Comparison of ENCODE assay signal across 19 mouse cellular contexts in genomic region chr12:40691444-40691843, GRCm38 (mm10).
"Had no signal": no experiment of that assay in that cellular context is flagged by ENCODE, and none has a peak within 500 bp of the region (broad histone marks: within the 10 kb centered on the region; RNA-seq: fewer than 3 reads in every experiment).

No protein-coding gene starts in this region.

- ATAC-seq: midbrain, embryonic 16.5 days had no signal

- H3K4me1 ChIP-seq: midbrain, embryonic 10.5 days; midbrain, embryonic 12.5 days; neural tube, embryonic 15.5 days had no signal

- H3K36me3 ChIP-seq: midbrain, embryonic 10.5 days; midbrain, embryonic 12.5 days had no signal

- H3K9me3 ChIP-seq: midbrain, embryonic 10.5 days; midbrain, embryonic 12.5 days; neural tube, embryonic 13.5 days; neural tube, embryonic 15.5 days had no signal

- H3K27me3 ChIP-seq: midbrain, embryonic 12.5 days; neural tube, embryonic 13.5 days; neural tube, embryonic 15.5 days had no signal

- H3K4me2 ChIP-seq: lung, embryonic 14.5 days; midbrain, embryonic 12.5 days; neural tube, embryonic 13.5 days; neural tube, embryonic 15.5 days had no signal

- H3K9ac ChIP-seq: lung, embryonic 14.5 days; midbrain, embryonic 12.5 days; neural tube, embryonic 13.5 days; neural tube, embryonic 15.5 days had no signal

- H3K4me3 ChIP-seq: midbrain, embryonic 10.5 days; midbrain, embryonic 12.5 days; myocyte; neural tube, embryonic 13.5 days; neural tube, embryonic 15.5 days had no signal

- DNase-seq: lung, adult 18-20 months; lung, embryonic 14.5 days; lung, postnatal 10 days; lung, postnatal 4 days; midbrain, embryonic 14.5 days; retina, postnatal 1 day; right cerebral cortex, adult 18-20 months; right cerebral cortex, postnatal 25 days; right cerebral cortex, postnatal 4 days; spleen, adult 18-20 months; thymus, adult 18-20 months; thymus, postnatal 14 days; thymus, postnatal 36 days had no signal

- H3K27ac ChIP-seq: midbrain, embryonic 10.5 days; midbrain, embryonic 12.5 days; neural tube, embryonic 13.5 days; neural tube, embryonic 15.5 days had no signal
